Mouse (Mus musculus) liver, embryonic 13.5 days (tissue): Measurements from ENCODE around the gene Gm20715. TPM values are rescaled to one million over a fixed set of nuclear protein-coding genes. Genes with fewer than 3 reads are reported as not detected.

ENCODE experiments used
- ATAC-seq: fragments of 200-750 bp; cut with Nextera tagmentation; 2 replicates; pipeline ENCODE4 v1.8.0; 2017; ENCODE audit warnings: low read depth, mild to moderate bottlenecking, moderate number of reproducible peaks, moderate library complexity
- DNase-seq: peaks from one replicate; pipeline ENCODE4 v3.0.0; 2022
- H3K27ac ChIP-seq: fragments of 300-500 bp; sonication (generic); 2 replicates; pipeline ENCODE4 v1.5.1; 2015; ENCODE audit warnings: moderate library complexity, mild to moderate bottlenecking, inconsistent platforms
- H3K27me3 ChIP-seq: fragments of 300-500 bp; sonication (generic); 2 replicates; pipeline ENCODE4 v1.6.1; 2015; ENCODE audit warnings: mild to moderate bottlenecking, inconsistent platforms
- H3K36me3 ChIP-seq: fragments of 300-500 bp; sonication (generic); 2 replicates; pipeline ENCODE4 v1.6.1; 2015; ENCODE audit warnings: mild to moderate bottlenecking, inconsistent platforms
- H3K4me1 ChIP-seq: fragments of 300-500 bp; sonication (generic); replicated peaks from 2 replicates; pipeline ENCODE4 v1.6.1; 2015; ENCODE audit warnings: inconsistent platforms
- H3K4me2 ChIP-seq: fragments of 300-500 bp; sonication (generic); 2 replicates; pipeline ENCODE4 v1.6.1; 2015; ENCODE audit warnings: inconsistent platforms, mild to moderate bottlenecking, moderate library complexity
- H3K4me3 ChIP-seq: fragments of 300-500 bp; sonication (generic); replicated peaks from 2 replicates; pipeline ENCODE4 v1.5.1; 2015; ENCODE audit warnings: mild to moderate bottlenecking, inconsistent platforms
- H3K9ac ChIP-seq: fragments of 300-500 bp; sonication (generic); 2 replicates; pipeline ENCODE4 v1.6.1; 2015; ENCODE audit warnings: mild to moderate bottlenecking, inconsistent platforms
- H3K9me3 ChIP-seq: fragments of 300-500 bp; sonication (generic); replicated peaks from 2 replicates; pipeline ENCODE4 v1.6.1; 2016; ENCODE audit warnings: inconsistent platforms
- WGBS: fragments of 180-500 bp; shearing (Covaris S2); methylation state at CpG from one replicate; pipeline ENCODE4 v1.1.7; 2015; ENCODE audit not compliant: insufficient replicate concordance; 5-methylcytosine and 5-hydroxymethylcytosine counted together
- polyA plus RNA-seq: library from polyadenylated mRNA; unstranded; fragments of >200 nt; fragmentation: Nextera tagmentation; extraction: Ambion mirVana; gene quantifications from 2 replicates; pipeline ENCODE4 v1.2.1, GENCODE M21; 2015

Gm20715 gene
- polyA plus RNA-seq, 1 experiment from 2014 or later: not detected

DNA sequence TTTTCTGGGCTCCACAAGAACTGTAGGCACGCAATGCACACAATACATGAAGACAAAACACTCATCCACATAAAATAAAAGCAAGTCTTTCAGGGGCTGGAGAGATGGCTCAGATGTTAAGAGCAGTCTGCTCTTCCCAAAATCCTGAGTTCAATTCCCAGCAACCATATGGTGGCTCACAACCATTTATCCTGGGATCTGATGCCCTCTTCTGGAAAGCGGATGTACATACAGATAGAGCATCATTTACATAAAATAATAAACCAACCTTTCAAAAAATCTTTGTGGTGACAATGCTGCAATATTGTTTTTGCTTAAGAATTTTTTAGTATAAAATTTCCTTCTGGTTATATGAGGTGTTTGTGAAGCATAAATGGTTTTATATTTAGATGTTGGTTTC lies 28.6 kb upstream of the Gm20715 start:
- 69% methylated on average over 2 of the region's 2 CpGs for WGBS
- peaks cover 25% of the 10 kb centered on the region for H3K4me1 ChIP-seq
- H3K36me3 ChIP-seq: 0 out of 2 replicates have a peak, but pooled peaks cover 2% of the 10 kb centered on the region
- no peaks in the 10 kb centered on the region for H3K27me3 ChIP-seq
- H3K9me3 ChIP-seq: no peaks in the 10 kb centered on the region
- no peak overlapping the region for H3K9ac ChIP-seq
- ATAC-seq (no peak), DNase-seq (no peak)
- no peak overlapping the region for H3K4me2 ChIP-seq
- no peak overlapping the region for H3K4me3 ChIP-seq
- H3K27ac ChIP-seq: no peak overlapping the region

DNA sequence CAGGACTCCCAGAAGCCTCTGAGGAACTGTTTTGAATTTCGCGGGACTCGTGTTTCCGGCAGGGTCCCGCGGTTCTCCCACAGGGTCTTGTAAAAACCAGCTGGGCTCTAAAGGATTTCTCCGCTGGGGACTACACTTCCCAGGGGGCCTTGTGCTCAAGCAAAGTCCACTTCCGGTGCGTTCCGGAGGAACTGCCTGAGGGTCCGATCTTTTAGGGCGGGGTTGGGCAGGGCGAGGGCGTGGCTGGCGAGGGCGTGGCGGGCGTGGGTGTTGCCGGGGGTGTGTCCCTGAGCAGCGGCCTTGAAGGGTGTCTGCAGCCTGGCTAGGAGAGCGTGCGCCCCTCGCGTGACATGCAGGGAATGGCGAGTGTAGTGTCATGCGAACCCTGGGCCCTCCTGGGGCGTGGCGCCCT lies 27.0 kb upstream of the Gm20715 start, which contains the start of gene Zfp28:
Gene Zfp28, plus strand, starts transcription at position 252 of the 412 bp plus-strand sequence.
- Histone ChIP-seq H3K27me3 (no peaks in the 10 kb centered on the region), H3K4me1 (peaks cover 25% of the 10 kb centered on the region), H3K9me3 (no peaks in the 10 kb centered on the region), H3K4me3 (peak within 1 kb of the TSS; percentile 67), H3K36me3 (0 out of 2 replicates have a peak, but pooled peaks cover 2% of the 10 kb centered on the region), H3K27ac (0 out of 2 replicates have a peak within 1 kb of the TSS, but pooled peaks have one; percentile 23), H3K9ac (peak within 1 kb of the TSS; percentile 64), H3K4me2 (peak within 1 kb of the TSS; percentile 85)
- DNase-seq (peak; percentile 89), ATAC-seq (peak; percentile 96)
- under 1% methylated on average over 28 of the region's 28 CpGs for WGBS

DNA sequence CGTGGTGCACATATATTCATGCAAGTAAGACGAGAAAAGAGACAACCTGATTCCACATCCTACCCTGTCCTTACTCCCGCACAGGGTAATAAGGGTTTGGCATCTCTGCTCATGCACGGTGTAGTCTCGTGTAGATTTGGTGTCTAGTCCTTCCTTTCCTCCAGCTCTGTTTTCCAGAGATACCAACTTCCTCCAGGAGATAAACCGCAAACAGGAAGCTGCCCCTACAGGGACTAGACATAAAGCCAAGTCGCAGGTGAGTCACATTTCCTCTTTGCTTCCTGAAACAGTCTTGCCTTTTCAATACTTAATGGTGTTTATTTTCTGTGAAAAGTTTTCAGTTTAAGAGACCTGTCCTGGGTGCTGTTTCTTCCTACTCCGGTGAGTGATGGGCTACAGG lies 26.1 kb upstream of the Gm20715 start:
- Histone ChIP-seq H3K4me2 (peak overlapping the region; percentile 85), H3K4me3 (peak overlapping the region; percentile 67; the same call in 1 of the 2 replicates), H3K27ac (no peak overlapping the region), H3K9me3 (no peaks in the 10 kb centered on the region), H3K4me1 (peaks cover 25% of the 10 kb centered on the region), H3K9ac (no peak overlapping the region), H3K27me3 (no peaks in the 10 kb centered on the region), H3K36me3 (no peaks in the 10 kb centered on the region)
- 25% methylated on average over 8 of the region's 8 CpGs for WGBS
- no peak for ATAC-seq
- no peak for DNase-seq

DNA sequence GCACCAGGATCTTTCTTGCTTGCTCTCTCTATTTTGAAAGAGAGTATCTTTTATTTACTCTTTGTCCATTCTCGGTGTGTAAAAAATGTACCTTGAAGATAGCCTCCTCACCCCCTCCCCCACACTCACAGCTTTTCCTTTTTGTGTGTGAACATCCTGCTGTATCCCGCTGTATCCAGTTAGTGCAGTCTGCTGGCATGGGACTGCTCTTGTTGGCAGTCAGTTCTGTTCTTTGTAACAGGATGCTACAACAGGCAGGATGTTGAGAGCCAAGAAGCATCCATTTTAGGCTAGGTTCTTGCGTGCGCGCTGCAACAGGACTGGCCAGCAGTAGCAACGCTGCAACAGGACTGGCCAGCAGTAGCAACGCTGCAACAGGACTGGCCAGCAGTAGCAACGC lies 23.1 kb upstream of the Gm20715 start:
- Histone ChIP-seq H3K4me2 (no peak overlapping the region), H3K27ac (no peak overlapping the region), H3K9me3 (no peaks in the 10 kb centered on the region), H3K4me3 (no peak overlapping the region), H3K4me1 (peaks cover 22% of the 10 kb centered on the region), H3K27me3 (no peaks in the 10 kb centered on the region), H3K9ac (no peak overlapping the region), H3K36me3 (peaks cover 4% of the 10 kb centered on the region; the same call in 1 of the 2 replicates)
- ATAC-seq: no peak
- no peak for DNase-seq
- WGBS: 83% methylated on average over 8 of the region's 8 CpGs

DNA sequence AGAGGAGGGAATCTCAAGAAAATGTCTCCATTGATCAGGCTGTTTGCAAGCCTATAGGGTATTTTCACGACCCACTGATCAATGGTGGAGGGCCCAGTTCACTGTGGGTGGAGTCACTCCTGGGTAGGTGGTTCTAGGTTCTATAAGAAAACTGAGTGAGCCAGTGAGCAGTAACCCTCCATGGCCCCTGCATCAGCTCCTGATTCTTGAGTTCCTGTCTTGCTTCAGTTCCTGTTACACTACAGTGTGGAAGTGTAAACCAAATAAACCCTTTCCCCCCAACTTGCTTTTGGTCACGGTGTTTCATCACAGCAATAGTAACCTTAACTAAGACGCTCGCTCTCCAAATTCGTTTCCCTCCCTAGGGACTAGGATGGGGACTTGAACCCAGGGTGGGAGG lies 21.1 kb upstream of the Gm20715 start:
- H3K27me3 ChIP-seq: no peaks in the 10 kb centered on the region

DNA sequence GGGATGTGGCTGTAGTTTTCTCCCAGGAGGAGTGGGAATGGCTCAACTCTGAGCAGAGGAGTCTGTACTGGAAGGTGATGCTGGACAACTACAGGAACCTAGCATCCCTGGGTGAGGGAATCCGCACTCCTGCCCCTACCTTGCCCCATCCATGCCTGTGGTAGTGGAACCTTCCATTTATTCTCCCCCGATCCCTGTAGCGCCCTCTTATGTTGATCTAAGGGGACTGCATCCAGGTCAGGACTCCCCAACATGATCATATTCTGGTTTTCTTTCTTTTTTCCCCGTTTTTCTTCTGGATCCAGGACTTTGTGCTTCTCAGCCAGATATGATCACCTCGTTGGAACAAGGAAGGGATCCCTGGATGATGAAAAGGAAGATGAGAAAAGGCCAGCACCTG lies 20.6 kb upstream of the Gm20715 start:
- 51% methylated on average over 5 of the region's 5 CpGs for WGBS
- no peak for ATAC-seq
- H3K27ac ChIP-seq: no peak overlapping the region

More for the DNA sequence above, 21.1 kb upstream of the Gm20715 start:
- DNase-seq (no peak), ATAC-seq (no peak)
- Histone ChIP-seq H3K9ac (no peak overlapping the region), H3K36me3 (peaks cover 8% of the 10 kb centered on the region; the same call in 1 of the 2 replicates), H3K4me3 (no peak overlapping the region), H3K9me3 (no peaks in the 10 kb centered on the region), H3K4me1 (peaks cover 2% of the 10 kb centered on the region), H3K27ac (no peak overlapping the region), H3K4me2 (no peak overlapping the region)
- 73% methylated on average over 5 of the region's 5 CpGs for WGBS

DNA sequence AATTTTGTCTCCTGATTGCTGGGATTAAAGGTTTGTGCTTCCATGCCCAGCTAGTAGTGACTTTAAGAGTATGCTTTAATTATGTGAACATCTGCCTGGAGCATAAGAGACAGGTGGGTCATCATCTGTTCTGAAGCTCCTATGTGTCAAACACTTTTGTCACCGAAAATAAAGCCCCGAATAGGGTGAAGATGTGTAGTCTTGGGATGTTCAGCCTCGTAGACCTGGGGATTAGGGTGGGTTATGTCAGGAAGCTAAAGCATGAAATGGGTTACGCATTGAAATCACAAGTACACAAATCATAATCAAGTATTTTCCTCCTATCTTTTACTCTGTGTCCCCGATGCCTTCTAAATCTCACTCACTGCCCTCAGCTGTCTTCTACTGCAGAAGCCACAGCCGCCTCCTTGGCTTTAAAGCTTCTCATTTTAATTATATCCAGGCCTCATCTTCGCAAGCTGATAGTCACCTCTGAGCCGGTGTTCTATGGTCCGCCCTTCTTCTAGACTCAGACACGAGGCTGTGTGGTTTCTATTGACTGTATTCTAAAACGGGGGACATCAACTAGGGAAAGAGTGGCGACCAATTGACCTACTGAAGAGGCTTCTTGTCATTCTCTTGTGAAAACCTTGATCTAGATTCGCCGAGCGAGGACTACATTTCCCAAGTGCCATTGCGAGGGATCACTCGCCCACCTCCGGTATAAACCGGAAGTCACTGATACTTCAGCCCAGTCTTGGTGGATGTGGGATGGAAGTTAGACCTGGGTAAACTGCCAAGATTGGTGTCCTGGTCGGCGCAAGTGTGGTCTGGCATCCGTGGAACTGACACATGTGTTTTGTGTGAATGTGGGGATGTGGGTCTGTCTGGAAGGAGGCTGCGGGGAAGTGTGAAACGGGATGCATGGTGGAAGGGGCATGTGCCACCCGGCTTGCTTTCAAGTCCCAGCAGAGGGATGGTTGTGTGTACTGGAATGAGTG lies 11.8 kb upstream of the Gm20715 start, which contains the start of gene Smim17:
Gene Smim17, plus strand, starts transcription at position 720 of the 980 bp plus-strand sequence.
- Histone ChIP-seq H3K36me3 (peaks cover 5% of the 10 kb centered on the region; the same call in 1 of the 2 replicates), H3K27ac (no peak within 1 kb of the TSS), H3K4me2 (peak within 1 kb of the TSS; percentile 66), H3K4me1 (peaks cover 4% of the 10 kb centered on the region; the same call in 1 of the 2 replicates), H3K27me3 (no peaks in the 10 kb centered on the region), H3K9ac (peak within 1 kb of the TSS; percentile 47; the same call in 1 of the 2 replicates), H3K9me3 (no peaks in the 10 kb centered on the region), H3K4me3 (peak within 1 kb of the TSS; percentile 56)
- 23% methylated on average over 25 of the region's 25 CpGs for WGBS
- DNase-seq: peak; percentile 22
- ATAC-seq: peak; percentile 68

More for the DNA sequence above, 20.6 kb upstream of the Gm20715 start:
- H3K36me3 ChIP-seq: peaks cover 8% of the 10 kb centered on the region
- no peaks in the 10 kb centered on the region for H3K9me3 ChIP-seq
- H3K4me2 ChIP-seq: no peak overlapping the region
- no peak for DNase-seq
- no peaks in the 10 kb centered on the region; the same call in 1 of the 2 replicates for H3K4me1 ChIP-seq
- H3K27me3 ChIP-seq: no peaks in the 10 kb centered on the region
- H3K4me3 ChIP-seq: no peak overlapping the region
- no peak overlapping the region for H3K9ac ChIP-seq

DNA sequence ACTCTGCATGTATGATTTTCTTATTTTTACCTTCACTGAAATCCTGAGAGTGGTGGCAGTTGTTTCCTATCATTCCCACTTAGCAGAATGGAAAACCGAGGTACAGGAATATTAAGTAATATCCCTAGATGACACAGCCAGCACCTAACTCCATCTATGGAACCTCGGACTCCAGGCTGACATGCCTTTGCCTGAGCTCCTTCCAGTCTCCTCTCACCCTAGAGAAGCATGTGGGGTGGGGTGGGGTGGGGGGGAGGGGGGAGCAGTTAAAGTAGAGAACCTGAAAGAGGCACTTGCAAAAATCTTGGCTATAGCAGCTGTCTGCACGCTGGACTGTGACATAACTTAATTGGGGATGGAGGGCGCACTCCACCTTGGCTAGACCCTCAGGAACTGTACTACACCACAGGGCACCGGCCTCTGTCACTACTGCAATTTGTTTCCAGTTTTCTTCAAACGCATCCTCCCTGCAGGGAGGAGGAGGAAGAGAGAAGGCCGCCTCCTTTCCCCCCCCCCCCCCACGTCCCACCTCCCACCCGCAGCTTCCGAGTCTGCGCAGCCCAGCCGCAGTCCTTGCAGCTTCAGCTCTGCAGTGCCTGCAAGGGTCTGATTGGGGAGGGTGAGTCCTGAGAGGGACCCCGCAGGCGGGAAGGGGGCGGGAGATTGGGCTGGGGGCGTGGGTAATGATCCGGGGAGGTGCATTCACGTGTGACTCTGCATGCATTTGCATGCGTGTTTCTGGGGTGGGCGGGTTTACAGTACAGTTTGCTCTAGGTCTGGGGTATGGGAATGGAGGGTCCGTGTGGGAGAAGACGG lies 4.8 kb downstream of the Gm20715 start:
- no peak for ATAC-seq
- no peaks in the 10 kb centered on the region for H3K27me3 ChIP-seq
- H3K27ac ChIP-seq: no peak overlapping the region
- no peaks in the 10 kb centered on the region for H3K9me3 ChIP-seq
- WGBS: 10% methylated on average over 19 of the region's 22 CpGs
- H3K36me3 ChIP-seq: no peaks in the 10 kb centered on the region
- H3K4me3 ChIP-seq: no peak overlapping the region
- no peaks in the 10 kb centered on the region for H3K4me1 ChIP-seq
- no peak for DNase-seq
- no peak overlapping the region for H3K9ac ChIP-seq
- no peak overlapping the region for H3K4me2 ChIP-seq

DNA sequence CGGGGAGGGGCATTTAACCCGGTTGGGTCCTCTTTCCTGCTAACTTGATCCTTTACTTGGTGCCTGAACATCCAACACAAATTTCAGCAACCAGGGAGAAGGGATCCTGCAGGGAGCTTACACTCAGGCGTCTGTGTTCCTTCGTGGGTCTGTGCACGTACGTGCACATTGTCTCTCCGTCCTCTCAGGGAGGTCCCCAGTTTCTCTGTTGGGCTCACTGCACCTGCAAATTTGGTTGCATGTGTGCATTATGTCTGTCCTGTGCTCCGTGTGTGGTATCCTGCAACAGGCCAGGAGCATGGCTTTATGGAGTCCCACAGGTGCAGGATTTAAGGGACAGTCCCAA lies 5.3 kb downstream of the Gm20715 start:
- 23% methylated on average over 8 of the region's 8 CpGs for whole genome bisulfite sequencing
- Histone ChIP-seq H3K27ac (no peak overlapping the region), H3K4me1 (no peaks in the 10 kb centered on the region), H3K4me2 (no peak overlapping the region), H3K36me3 (no peaks in the 10 kb centered on the region), H3K27me3 (no peaks in the 10 kb centered on the region), H3K4me3 (no peak overlapping the region), H3K9me3 (no peaks in the 10 kb centered on the region), H3K9ac (no peak overlapping the region)
- no peak for DNase-seq
- no peak for ATAC-seq

DNA sequence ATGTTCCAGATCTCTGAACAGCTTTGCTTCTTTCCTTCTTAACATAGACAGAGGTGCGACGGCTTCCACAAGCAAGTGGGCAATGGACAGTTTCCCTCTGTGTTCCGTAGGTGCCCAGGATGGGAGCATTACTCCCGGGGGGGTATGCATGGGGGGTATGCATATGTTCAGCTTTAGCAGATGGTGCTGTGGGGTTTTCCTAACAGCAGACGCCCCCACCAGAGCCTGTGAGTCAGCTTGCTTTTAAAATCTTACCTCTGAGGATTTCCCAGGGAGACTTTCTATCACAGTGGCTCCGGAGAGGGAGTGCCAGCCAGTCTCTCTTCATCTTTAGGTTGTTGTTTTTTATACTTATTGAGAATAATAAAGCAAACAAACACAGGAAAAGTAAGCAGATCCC lies 9.8 kb downstream of the Gm20715 start:
- DNase-seq (no peak), ATAC-seq (no peak)
- Histone ChIP-seq H3K4me3 (no peak overlapping the region), H3K27ac (no peak overlapping the region), H3K9me3 (no peaks in the 10 kb centered on the region), H3K36me3 (no peaks in the 10 kb centered on the region), H3K4me1 (no peaks in the 10 kb centered on the region), H3K9ac (no peak overlapping the region), H3K4me2 (no peak overlapping the region), H3K27me3 (no peaks in the 10 kb centered on the region)
- WGBS: 49% methylated on average over 6 of the region's 6 CpGs

DNA sequence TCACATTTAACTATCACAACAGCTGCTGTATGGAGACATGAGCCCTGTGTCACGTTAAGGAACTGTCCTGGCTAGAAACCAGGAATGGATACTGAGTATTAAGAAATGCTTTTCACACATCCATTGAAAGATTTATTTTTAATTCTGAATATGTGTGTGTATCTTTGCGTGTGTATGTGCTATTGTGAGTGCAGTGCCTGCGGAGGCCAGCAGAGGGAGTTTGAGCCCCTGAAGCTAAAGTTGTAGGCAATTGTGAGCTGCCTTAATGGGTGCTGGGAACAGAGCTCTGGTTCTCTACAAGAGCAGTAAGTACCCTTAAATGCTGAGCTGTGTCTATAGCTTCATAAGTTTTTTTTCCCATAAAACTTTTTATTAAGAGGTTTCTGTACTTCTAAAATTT lies 19.3 kb downstream of the Gm20715 start:
- Histone ChIP-seq H3K27me3 (no peaks in the 10 kb centered on the region), H3K4me1 (no peaks in the 10 kb centered on the region), H3K4me2 (no peak overlapping the region), H3K27ac (no peak overlapping the region), H3K9ac (no peak overlapping the region), H3K4me3 (no peak overlapping the region), H3K9me3 (peaks cover 4% of the 10 kb centered on the region; the same call in 1 of the 2 replicates), H3K36me3 (no peaks in the 10 kb centered on the region)
- ATAC-seq (no peak), DNase-seq (no peak)
- 70% methylated on average over 3 of the region's 3 CpGs for WGBS
